Mouse (Mus musculus) adrenal gland, postnatal 25 days (tissue): ENCODE data around the gene Olfr1351. TPM values are rescaled to one million over a fixed set of nuclear protein-coding genes. Genes with fewer than 3 reads are reported as not detected.
"Not testable (repeated sequence)": the region's sequence is repeated elsewhere in the genome, so short reads cannot be mapped to it uniquely, and the experiment has no call there.

ENCODE experiments used
- DNase-seq: peaks from one replicate; pipeline ENCODE4 v3.0.0; 2021; ENCODE audit warnings: mixed read lengths
- long read RNA-seq: library from polyadenylated mRNA; stranded (forward); transcript quantifications from one replicate; pipeline ENCODE4 v2.0.0, GENCODE M21; 2021
- total RNA-seq: library from RNA; stranded (reverse); gene quantifications from 2 replicates; pipeline ENCODE4 v1.2.3, GENCODE M21; 2021

The Olfr1351 gene
- total RNA-seq, result not detected in 2 replicates
- long read RNA-seq, result 0 reads

DNA sequence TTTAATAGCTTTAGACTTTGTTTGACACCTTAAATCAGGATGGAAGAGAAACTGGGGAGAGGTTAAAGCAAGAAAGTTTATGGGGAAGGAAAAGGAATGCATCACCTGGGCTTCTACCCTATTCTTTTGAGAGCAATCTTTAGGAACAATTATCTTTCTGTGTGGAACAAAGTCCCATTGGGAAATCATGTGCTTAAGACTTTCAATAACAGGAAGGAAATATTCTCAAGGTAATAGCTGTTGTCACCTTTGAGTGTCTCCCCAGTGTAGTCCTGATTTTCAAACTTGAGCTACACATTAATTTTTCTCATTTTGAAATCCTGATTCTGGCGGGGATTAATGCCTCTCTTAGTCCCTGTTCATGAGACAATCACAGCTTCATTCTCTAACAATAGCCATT lies at the start of gene Olfr1351:
Gene Olfr1351 (plus strand): TSS at position 301 of the 400 bp plus-strand sequence.
- DNase-seq, result no peak

DNA sequence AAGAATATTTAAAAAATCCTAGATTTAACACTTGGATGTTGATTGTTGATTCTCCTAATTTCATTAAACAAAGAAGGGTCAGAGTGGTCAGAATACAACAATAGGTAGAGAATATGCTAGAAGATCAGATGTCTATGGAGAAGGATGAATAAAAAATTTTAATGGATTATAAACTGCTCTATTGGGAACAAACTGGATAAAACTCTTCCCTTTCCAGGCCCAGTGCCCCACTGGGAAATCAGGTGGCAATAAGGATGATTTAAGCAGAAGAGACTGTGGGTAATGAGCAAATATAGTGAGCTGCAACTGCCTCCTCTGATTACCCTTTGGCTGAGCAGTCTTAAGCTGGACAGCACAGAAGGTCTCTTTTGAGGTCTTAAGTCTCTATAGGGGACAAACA lies 49.3 kb upstream of the Olfr1351 start, which contains the start of gene Olfr1353:
Gene Olfr1353 (plus strand): TSS at position 301 of the 400 bp plus-strand sequence.
- DNase-seq, result not testable (repeated sequence)

DNA sequence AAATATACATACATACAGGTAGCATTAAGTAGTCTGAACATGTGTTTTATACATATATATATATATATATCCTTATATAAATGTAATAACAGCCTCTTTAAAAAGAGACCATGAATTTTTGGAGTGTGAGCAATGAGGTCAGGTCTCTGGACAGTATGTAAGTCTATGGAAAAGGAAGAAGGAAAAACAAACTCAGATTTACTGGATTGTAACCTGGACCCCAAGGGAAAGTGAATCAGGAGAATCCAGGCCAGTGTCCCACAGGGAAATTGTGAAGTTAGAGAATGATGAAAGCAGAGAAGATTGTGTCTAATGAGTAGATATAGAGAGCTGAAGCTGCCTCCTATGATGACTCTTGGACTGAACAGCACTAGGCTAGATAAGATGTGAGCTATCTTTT lies 31.5 kb upstream of the Olfr1351 start, which contains the start of gene Olfr1352:
Gene Olfr1352 (plus strand): TSS at position 301 of the 400 bp plus-strand sequence.
- DNase-seq, result no peak

DNA sequence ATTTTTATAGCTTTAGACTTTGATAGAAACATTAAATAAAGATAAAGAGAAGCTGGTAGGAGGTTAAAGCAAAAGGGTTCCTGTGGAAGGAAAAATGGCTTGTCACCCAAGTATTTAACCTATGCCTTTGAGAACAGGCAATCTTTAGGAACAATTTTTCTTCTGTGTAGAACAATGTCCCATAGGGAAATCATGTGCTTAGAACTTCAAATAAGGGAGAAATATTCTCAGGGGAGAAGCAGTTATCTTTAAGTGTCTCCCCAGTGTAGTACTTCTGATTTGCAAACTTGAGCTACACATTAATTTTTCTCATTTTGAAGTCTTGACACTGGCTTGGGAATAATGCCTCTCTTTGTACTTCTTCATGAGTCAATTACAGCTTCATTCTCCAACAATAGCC lies 16.2 kb downstream of the Olfr1351 start, which contains the start of gene Olfr57:
Gene Olfr57 (plus strand): TSS at position 301 of the 400 bp plus-strand sequence.
- DNase-seq, result no peak

DNA sequence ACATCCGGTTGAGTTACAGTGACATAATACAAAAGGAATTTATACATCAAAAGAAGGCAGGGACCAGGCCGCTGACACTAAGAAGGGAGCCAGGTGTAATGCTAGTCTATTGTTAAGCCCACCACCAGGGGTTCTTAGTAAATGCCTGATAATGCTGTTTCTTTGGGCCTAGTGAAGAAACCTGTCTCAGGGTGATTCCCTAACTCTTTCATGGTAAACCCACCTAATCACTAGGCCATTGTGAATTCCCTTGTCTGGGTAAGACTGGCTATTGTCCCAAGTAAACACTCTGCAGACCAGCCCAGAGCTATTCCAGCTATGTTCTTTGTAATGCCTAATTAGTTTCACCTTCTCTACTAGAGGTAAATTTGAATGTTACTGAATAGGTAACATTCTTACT lies 30.2 kb downstream of the Olfr1351 start:
- DNase-seq, result not testable (repeated sequence)

DNA sequence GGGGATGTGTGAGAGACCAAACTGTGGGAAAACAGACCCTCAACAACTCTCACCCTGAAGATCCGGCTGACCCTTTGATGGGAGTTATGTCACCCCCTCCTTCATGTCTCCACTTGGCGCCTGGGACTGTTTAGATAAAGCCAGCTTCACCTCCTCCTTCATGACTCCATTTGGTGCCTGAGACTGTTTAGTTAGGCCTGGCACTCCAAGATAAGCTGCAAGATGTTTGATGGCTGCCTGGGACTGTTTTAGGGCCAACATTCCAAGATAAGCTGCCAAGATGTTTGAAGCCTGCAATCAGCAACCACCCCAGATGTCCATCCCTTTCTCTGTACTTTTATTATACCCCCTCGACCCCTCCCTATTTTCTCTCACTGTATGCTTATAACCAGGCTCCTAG lies 45.1 kb downstream of the Olfr1351 start:
- DNase-seq, result not testable (repeated sequence)

Other genes starting within 250 kb of the Olfr1351 start
- 0.21 TPM in 1 of 2 replicates, not detected in the other for gene Slc1a6, start 232.0 kb upstream of the Olfr1351 start, total RNA-seq
- not detected in 2 replicates for gene Olfr1356, start 160.3 kb upstream of the Olfr1351 start, total RNA-seq
- gene Olfr1355, start 136.9 kb upstream of the Olfr1351 start, total RNA-seq, result not detected in 2 replicates
- not detected in 2 replicates for gene Olfr1354, start 99.3 kb upstream of the Olfr1351 start, total RNA-seq
- not detected in 2 replicates for gene Olfr8, start 61.8 kb upstream of the Olfr1351 start, total RNA-seq
- not detected in 2 replicates for gene Olfr1353, start 49.2 kb upstream of the Olfr1351 start, total RNA-seq
- gene Olfr1352, start 31.4 kb upstream of the Olfr1351 start, total RNA-seq, result not detected in 2 replicates
- gene Olfr57, start 16.3 kb downstream of the Olfr1351 start, total RNA-seq, result not detected in 2 replicates
- 17.0 and 19.2 TPM in 2 replicates for gene 2610008E11Rik, start 85.1 kb downstream of the Olfr1351 start, total RNA-seq
- not detected in 2 replicates for gene Vmn2r80, start 136.3 kb downstream of the Olfr1351 start, total RNA-seq
- not detected in 2 replicates for gene Vmn2r81, start 235.2 kb downstream of the Olfr1351 start, total RNA-seq